In the genomic region with DNA sequence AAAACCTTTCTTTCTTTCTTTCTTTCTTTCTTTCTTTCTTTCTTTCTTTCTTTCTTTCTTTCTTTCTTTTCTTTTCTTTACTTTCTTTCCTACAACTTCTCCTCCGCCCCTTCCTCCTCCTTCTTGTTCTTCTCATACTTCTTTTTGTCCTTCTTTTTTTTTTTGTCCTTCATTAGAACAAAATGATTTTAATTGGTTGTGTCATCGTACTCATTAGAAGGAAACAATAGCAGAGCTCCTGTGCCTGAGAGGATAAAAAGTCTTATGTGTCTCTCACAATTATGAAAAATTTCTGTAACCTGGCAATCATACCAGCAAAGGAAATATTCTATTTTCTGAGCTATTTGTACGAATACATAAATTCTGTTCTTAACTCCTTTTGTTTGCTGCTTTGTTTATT, we compare ENCODE assay signal across 11 mouse cellular contexts.
"Had no signal": no experiment of that assay in that cellular context is flagged by ENCODE, and none has a peak within 500 bp of the region (broad histone marks: within the 10 kb centered on the region; RNA-seq: fewer than 3 reads in every experiment).

No protein-coding gene starts in this region.

- DNase-seq: right cerebral cortex, adult 18-20 months; right cerebral cortex, postnatal 14 days; right cerebral cortex, postnatal 25 days; right cerebral cortex, postnatal 4 days; spleen, adult 18-20 months; thymus, adult 18-20 months; thymus, adult 2 months; thymus, postnatal 14 days; thymus, postnatal 25 days; thymus, postnatal 36 days; thymus, postnatal 4 days had no signal
